Comparison of ENCODE assay signal across 8 mouse cellular contexts in genomic region chr10:43527283-43528269, GRCm38 (mm10). TPM values are rescaled to one million over a fixed set of nuclear protein-coding genes. Genes with fewer than 3 reads are reported as not detected.
DNase-seq lines count a peak whose midpoint lies in the region; ATAC-seq and TF ChIP-seq lines count a peak whose summit lies in the region.

No protein-coding gene starts in this region.

- WGBS in forebrain, postnatal 0 days: 19% methylated on average over 15 of the region's 15 CpGs
- 48% methylated on average over 15 of the region's 15 CpGs for WGBS in limb, embryonic 13.5 days
- WGBS in olfactory bulb, adult 2 months: 30% methylated on average over 15 of the region's 15 CpGs

- DNase-seq in left cerebral cortex, adult 11 months (ENCODE audit: low spot score): peak; percentile 19
- no peak for DNase-seq in left cerebral cortex, adult 18-20 months (ENCODE audit: low spot score in 2 of 2)
- DNase-seq in forebrain, postnatal 0 days: peak; percentile 59
- no peak for DNase-seq in urinary bladder, adult 18-20 months (ENCODE audit: low spot score in 2 of 2)
- DNase-seq in urinary bladder, postnatal 4 days (ENCODE audit: low spot score in 2 of 2): no peak
- no peak for DNase-seq in cerebellum, adult 18-20 months

- H3K4me1 ChIP-seq in forebrain, postnatal 0 days (ENCODE audit: insufficient read depth): peaks cover 10% of the 10 kb centered on the region; the same call in 1 of the 2 replicates
- H3K4me1 ChIP-seq in limb, embryonic 13.5 days: peaks cover 10% of the 10 kb centered on the region; the same call in 1 of the 2 replicates
- H3K4me1 ChIP-seq in olfactory bulb, adult 2 months (ENCODE audit: control insufficient read depth, insufficient read depth, low read length): peaks cover 14% of the 10 kb centered on the region

- peaks cover 42% of the 10 kb centered on the region for H3K36me3 ChIP-seq in forebrain, postnatal 0 days (ENCODE audit: insufficient read depth)
- peaks cover 73% of the 10 kb centered on the region for H3K36me3 ChIP-seq in limb, embryonic 13.5 days

- no peaks in the 10 kb centered on the region for H3K9me3 ChIP-seq in forebrain, postnatal 0 days (ENCODE audit: low read length)
- H3K9me3 ChIP-seq in limb, embryonic 13.5 days: no peaks in the 10 kb centered on the region

- peak overlapping the region; percentile 64 for H3K27ac ChIP-seq in forebrain, postnatal 0 days (ENCODE audit: low read depth, low read length)
- H3K27ac ChIP-seq in limb, embryonic 13.5 days: peak overlapping the region; percentile 44; the same call in 1 of the 2 replicates
- H3K27ac ChIP-seq in olfactory bulb, adult 2 months (ENCODE audit: insufficient read depth, low read depth, low read length): 0 out of 2 replicates have a peak overlapping the region, but pooled peaks have one; percentile 16

- H3K4me2 ChIP-seq in forebrain, postnatal 0 days (ENCODE audit: low read depth): no peak overlapping the region
- H3K4me2 ChIP-seq in limb, embryonic 13.5 days (replicated peaks): no peak overlapping the region

- ATAC-seq in forebrain, postnatal 0 days: peak; percentile 82
- peak; percentile 64; the same call in 1 of the 2 replicates for ATAC-seq in limb, embryonic 13.5 days (ENCODE audit: low FRiP score, low read depth)

- H3K4me3 ChIP-seq in forebrain, postnatal 0 days (ENCODE audit: low read depth, low read length): no peak overlapping the region
- H3K4me3 ChIP-seq in limb, embryonic 13.5 days: no peak overlapping the region
- H3K4me3 ChIP-seq in olfactory bulb, adult 2 months (ENCODE audit: insufficient read depth, low read depth, low read length): no peak overlapping the region

- TF ChIP-seq POLR2A in olfactory bulb, adult 2 months (IDR thresholded peaks at IDR 0.05; ENCODE audit: insufficient read depth, low read depth, low read length): no peak

- no peak; the same call in 1 of the 2 replicates for TF ChIP-seq CTCF in forebrain, postnatal 0 days (IDR thresholded peaks at IDR 0.05; ENCODE audit: low read depth)
- TF ChIP-seq CTCF in olfactory bulb, adult 2 months (IDR thresholded peaks at IDR 0.05; ENCODE audit: insufficient read depth, low read depth, low read length): no peak; the same call in 1 of the 2 replicates

- peak overlapping the region; percentile 37 for H3K9ac ChIP-seq in forebrain, postnatal 0 days
- H3K9ac ChIP-seq in limb, embryonic 13.5 days: no peak overlapping the region

- no peaks in the 10 kb centered on the region for H3K27me3 ChIP-seq in forebrain, postnatal 0 days (ENCODE audit: insufficient read depth, low read length)
- no peaks in the 10 kb centered on the region for H3K27me3 ChIP-seq in limb, embryonic 13.5 days

RNA-seq across cellular contexts. Expression of gene Gm9803, which starts 3.7 kb away (rescaled TPM):
- total RNA-seq in left cerebral cortex, adult 18-20 months (2021): 10 to 100 TPM in 1 of 2 experiments, 1 to 10 TPM in 1; 3.0 to 16.9 TPM
- total RNA-seq in forebrain, postnatal 0 days (2014; rRNA removed): 39.4 and 42.3 TPM in 2 replicates
- 16.4 and 23.1 TPM in 2 replicates for polyA plus RNA-seq in forebrain, postnatal 0 days (2015; fragmentation: Nextera tagmentation; extraction: Ambion mirVana)
- polyA plus RNA-seq in limb, embryonic 13.5 days (2015; fragmentation: Nextera tagmentation; extraction: Ambion mirVana): 13.7 and 19.6 TPM in 2 replicates
- not detected in 2 replicates for polyA plus RNA-seq in olfactory bulb, adult 2 months (2012; ENCODE audit: insufficient read depth, insufficient read length, low replicate concordance, missing spikeins)

RNA-seq across cellular contexts. Expression of gene 1700021F05Rik, which starts 13.2 kb away (rescaled TPM):
- total RNA-seq in left cerebral cortex, adult 18-20 months (2021): 10 to 100 TPM; 39.1 to 42.8 TPM
- 33.7 and 35.2 TPM in 2 replicates for total RNA-seq in forebrain, postnatal 0 days (2014; rRNA removed)
- polyA plus RNA-seq in forebrain, postnatal 0 days (2015; fragmentation: Nextera tagmentation; extraction: Ambion mirVana): 81.3 and 93.3 TPM in 2 replicates
- polyA plus RNA-seq in limb, embryonic 13.5 days (2015; fragmentation: Nextera tagmentation; extraction: Ambion mirVana): 53.8 and 56.2 TPM in 2 replicates
- not detected in 2 replicates for polyA plus RNA-seq in olfactory bulb, adult 2 months (2012; ENCODE audit: insufficient read depth, insufficient read length, low replicate concordance, missing spikeins)

RNA-seq across cellular contexts. Expression of gene Bend3, which starts 48.9 kb away (rescaled TPM):
- 1 to 10 TPM; 3.1 to 4.2 TPM for total RNA-seq in left cerebral cortex, adult 18-20 months (2021)
- total RNA-seq in forebrain, postnatal 0 days (2014; rRNA removed): 8.5 and 11.1 TPM in 2 replicates
- polyA plus RNA-seq in forebrain, postnatal 0 days (2015; fragmentation: Nextera tagmentation; extraction: Ambion mirVana): 2.0 and 2.2 TPM in 2 replicates
- polyA plus RNA-seq in limb, embryonic 13.5 days (2015; fragmentation: Nextera tagmentation; extraction: Ambion mirVana): 4.8 and 5.1 TPM in 2 replicates
- polyA plus RNA-seq in olfactory bulb, adult 2 months (2012; ENCODE audit: insufficient read depth, insufficient read length, low replicate concordance, missing spikeins): not detected in 2 replicates

RNA-seq across cellular contexts. Expression of gene Cd24a, which starts 50.5 kb away (rescaled TPM):
- 1 to 10 TPM; 5.8 to 6.1 TPM for total RNA-seq in left cerebral cortex, adult 18-20 months (2021)
- 1,087 and 1,453 TPM in 2 replicates for total RNA-seq in forebrain, postnatal 0 days (2014; rRNA removed)
- polyA plus RNA-seq in forebrain, postnatal 0 days (2015; fragmentation: Nextera tagmentation; extraction: Ambion mirVana): 668 and 889 TPM in 2 replicates
- 403 and 448 TPM in 2 replicates for polyA plus RNA-seq in limb, embryonic 13.5 days (2015; fragmentation: Nextera tagmentation; extraction: Ambion mirVana)
- polyA plus RNA-seq in olfactory bulb, adult 2 months (2012; ENCODE audit: insufficient read depth, insufficient read length, low replicate concordance, missing spikeins): not detected in 2 replicates

Comparison
In these comparisons a context has a peak if more than half of its experiments do, and no peak if none do; other contexts are left out.
1. DNase-seq: peak in left cerebral cortex, adult 11 months (single experiment) and forebrain, postnatal 0 days (single experiment); none in left cerebral cortex, adult 18-20 months (0 of 2), urinary bladder, adult 18-20 months (0 of 2), urinary bladder, postnatal 4 days (0 of 2) and cerebellum, adult 18-20 months (0 of 2).
2. RNA of gene Gm9803, which starts 3.7 kb away (polyA plus RNA-seq): 16.4 to 23.1 TPM in forebrain, postnatal 0 days and 13.7 to 19.6 TPM in limb, embryonic 13.5 days; not detected in olfactory bulb, adult 2 months; every median in the first group is over 10 times any median in the second.
3. Peak in every context shown above with its lines, with median percentiles within 50 percentile points of each other: H3K27ac ChIP-seq.